Mouse (Mus musculus): ENCODE measurements at regions not wholly inside any gene's neighbourhood (a gene's known extent, or its start where the extent isn't known, plus 50 kb on each side); places are given as distances from the start of the nearest gene placed in this dataset.

DNA sequence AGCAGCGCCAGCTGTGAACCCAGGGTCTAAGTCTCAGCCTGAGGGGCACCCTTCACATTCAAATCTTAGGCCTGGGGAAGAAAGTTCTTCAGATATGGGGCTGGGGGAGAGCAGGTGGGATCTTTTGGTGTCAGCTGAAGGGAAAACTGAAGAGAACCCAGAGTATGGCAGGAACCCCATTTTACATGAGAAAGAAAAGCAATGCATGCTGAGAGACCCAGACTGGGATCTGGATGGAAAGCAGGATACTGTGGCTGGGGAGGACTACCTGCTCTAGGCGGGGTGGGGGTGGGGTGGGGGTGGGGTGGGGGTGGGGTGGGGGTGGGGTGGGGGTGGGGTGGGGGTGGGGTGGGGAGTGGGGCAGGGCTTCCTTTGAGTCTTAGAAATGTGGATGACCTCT, 115.2 kb upstream of the Spon1 start:
- no peak for TF ChIP-seq POLR2A (IDR thresholded peaks at IDR 0.05; ENCODE audit: low read depth, low read length)
- TF ChIP-seq CTCF (conservative IDR thresholded peaks at IDR 0.05 in 1 of 2, IDR thresholded peaks at IDR 0.05 in 1 of 2; ENCODE audit: low read depth in 2 of 2, low read length in 2 of 2): no peak
- no peak for TF ChIP-seq NELFE (IDR thresholded peaks at IDR 0.05; ENCODE audit: low read depth, low read length)
- TF ChIP-seq GABPA (IDR thresholded peaks at IDR 0.05; ENCODE audit: insufficient replicate concordance, low read depth, low read length): no peak
- no peak for TF ChIP-seq USF1 (IDR thresholded peaks at IDR 0.05; ENCODE audit: low read depth, low read length)
- TF ChIP-seq TCF12 (IDR thresholded peaks at IDR 0.05; ENCODE audit: low read depth, low read length): no peak
- TF ChIP-seq HCFC1 (IDR thresholded peaks at IDR 0.05; ENCODE audit: low read depth, low read length): no peak
- TF ChIP-seq MAFK (IDR thresholded peaks at IDR 0.05; ENCODE audit: insufficient replicate concordance, low read length): no peak

Measured in CH12.LX (cell line).